Mouse (Mus musculus) monocyte, adult 2 months (primary cell): Measurements from ENCODE around the gene Svs5.

Source experiments
- DNase-seq, 2 experiments: peaks; one replicate each; pipeline ENCODE4 v3.0.0; 2022; ENCODE audit warnings: low spot score in 2 of 2, low read depth in 1 of 2

The Svs5 gene

DNA sequence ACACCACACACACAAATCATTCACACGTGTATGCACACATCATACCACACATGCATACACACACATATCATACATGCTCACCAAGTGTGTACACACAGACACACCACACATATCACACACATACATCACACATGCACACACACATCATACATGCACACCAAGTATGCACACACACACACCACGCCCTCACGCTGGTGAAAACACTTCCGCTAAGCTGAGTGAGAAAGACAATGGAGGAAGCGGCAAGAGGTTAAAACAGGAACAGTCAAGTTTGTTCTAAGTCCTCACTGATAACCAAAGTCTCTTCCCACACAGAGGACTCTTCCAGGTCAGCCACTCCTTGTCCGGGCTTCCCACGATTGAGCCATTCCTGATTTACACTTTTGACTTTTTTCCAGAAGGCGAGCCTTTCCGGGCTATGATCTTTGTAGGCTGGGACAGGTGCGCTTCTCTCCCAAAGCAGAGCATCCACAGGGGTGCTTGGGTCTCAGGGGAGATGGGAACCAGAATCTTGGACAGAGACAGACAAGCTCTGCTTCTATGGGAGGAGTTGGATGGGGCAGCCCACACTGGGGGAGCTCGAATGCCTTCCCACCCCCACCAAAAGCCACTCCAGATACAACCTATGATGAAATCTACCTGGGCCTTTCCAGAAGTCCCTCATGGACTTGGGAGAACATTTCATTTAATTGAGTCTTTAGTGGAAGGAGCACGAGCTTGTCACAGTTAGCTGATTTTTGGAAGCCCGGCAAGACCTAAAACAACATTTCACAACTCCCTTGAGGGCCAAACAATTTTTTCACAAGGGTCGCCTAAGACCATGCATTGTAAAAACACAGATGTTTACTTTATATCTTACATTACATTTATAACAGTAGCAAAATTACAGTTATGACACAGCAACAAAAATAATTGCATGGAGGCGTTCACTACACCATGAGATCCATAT, 45.2 kb downstream of the Svs5 start:
- DNase-seq = no peak

DNA sequence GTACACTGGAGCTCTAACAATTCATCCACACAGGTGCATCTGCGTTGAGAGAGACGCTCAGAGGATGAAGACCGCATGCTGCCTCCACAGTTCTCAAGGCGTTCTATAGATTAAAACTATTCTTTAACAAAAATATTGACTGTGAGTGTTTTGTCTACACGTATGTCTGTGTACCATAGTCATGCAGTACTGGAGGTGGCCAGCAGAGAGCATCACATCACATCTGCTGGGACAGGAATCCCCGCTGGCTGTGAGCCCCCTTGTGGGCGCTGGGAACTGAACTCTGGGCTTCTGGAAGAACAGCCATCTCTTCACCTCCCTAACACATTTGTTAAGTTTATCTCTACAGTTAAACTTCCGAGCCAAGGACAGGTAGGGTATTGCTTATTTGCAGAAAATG, 49.2 kb downstream of the Svs5 start:
- DNase-seq = no peak

DNA sequence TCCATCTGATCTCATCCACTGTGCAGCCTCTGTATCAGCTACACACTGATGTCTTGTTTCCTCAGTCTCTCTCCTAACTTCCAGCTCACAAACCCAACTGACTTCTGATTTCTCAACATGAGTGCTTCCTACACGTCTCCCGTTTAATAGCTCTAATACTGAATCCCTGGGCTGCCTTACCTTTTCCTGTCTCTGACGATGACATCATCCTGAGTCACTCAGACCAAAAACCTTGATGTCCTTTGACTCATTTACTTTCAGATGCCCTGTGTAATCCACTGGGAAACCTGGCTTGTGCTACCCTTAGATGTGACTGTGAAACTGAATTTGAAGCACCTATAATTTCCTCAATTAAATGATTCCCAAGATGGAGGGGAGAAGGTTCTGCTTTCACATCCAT, 50.4 kb downstream of the Svs5 start:
- no peak for DNase-seq
